Mouse (Mus musculus) embryonic facial prominence, embryonic 11.5 days (tissue): ENCODE data around the gene Mecom. TPM values are rescaled to one million over a fixed set of nuclear protein-coding genes. Genes with fewer than 3 reads are reported as not detected.
"Not testable (repeated sequence)": the region's sequence is repeated elsewhere in the genome, so short reads cannot be mapped to it uniquely, and the experiment has no call there.

Experiments
- ATAC-seq: fragments of 200-750 bp; cut with Nextera tagmentation; replicated peaks from 2 replicates; pipeline ENCODE4 v1.8.0; 2017; ENCODE audit warnings: low read depth; ENCODE audit not compliant: insufficient number of reproducible peaks, low FRiP score, low TSS enrichment
- DNase-seq: peaks from one replicate; pipeline ENCODE4 v3.0.0-alpha.2; 2015; ENCODE audit warnings: low spot score
- H3K27ac ChIP-seq: fragments of 300-500 bp; sonication (generic); replicated peaks from 2 replicates; pipeline ENCODE4 v1.5.1; 2014; ENCODE audit warnings: mild to moderate bottlenecking, low read depth, low read length, control low read depth
- H3K27me3 ChIP-seq: fragments of 300-500 bp; sonication (generic); 2 replicates; pipeline ENCODE4 v1.6.1; 2014; ENCODE audit warnings: mild to moderate bottlenecking, low read length, moderate library complexity, mixed read lengths; ENCODE audit not compliant: control insufficient read depth, insufficient read depth
- H3K36me3 ChIP-seq: fragments of 300-500 bp; sonication (generic); replicated peaks from 2 replicates; pipeline ENCODE4 v1.6.1; 2014; ENCODE audit warnings: low read depth, mild to moderate bottlenecking, low read length, moderate library complexity, mixed read lengths; ENCODE audit not compliant: control insufficient read depth, insufficient read depth
- H3K4me1 ChIP-seq: fragments of 300-500 bp; sonication (generic); 2 replicates; pipeline ENCODE4 v1.6.1; 2014; ENCODE audit warnings: low read length, mixed read lengths; ENCODE audit not compliant: control insufficient read depth, insufficient read depth
- H3K4me2 ChIP-seq: fragments of 300-500 bp; sonication (generic); 2 replicates; pipeline ENCODE4 v1.6.1; 2014; ENCODE audit warnings: low read depth, mild to moderate bottlenecking, control low read depth, low read length, moderate library complexity
- H3K4me3 ChIP-seq: fragments of 300-500 bp; sonication (generic); 2 replicates; pipeline ENCODE4 v1.5.1; 2014; ENCODE audit warnings: low read depth, low read length, control low read depth
- H3K9ac ChIP-seq: fragments of 300-500 bp; sonication (generic); replicated peaks from 2 replicates; pipeline ENCODE4 v1.6.1; 2014; ENCODE audit warnings: mild to moderate bottlenecking, control low read depth, low read length
- H3K9me3 ChIP-seq: fragments of 300-500 bp; sonication (generic); replicated peaks from 2 replicates; pipeline ENCODE4 v1.6.1; 2016; ENCODE audit warnings: mild to moderate bottlenecking, low read length, inconsistent platforms, mixed read lengths; ENCODE audit not compliant: control insufficient read depth
- WGBS: fragments of 180-500 bp; shearing (Covaris S2); extraction: QIAGEN DNeasy Blood & Tissue Kit; methylation state at CpG from one replicate; pipeline ENCODE4 v1.1.7; 2014; 5-methylcytosine and 5-hydroxymethylcytosine counted together
- polyA plus RNA-seq: library from polyadenylated mRNA; unstranded; fragments of >200 nt; fragmentation: Nextera tagmentation; extraction: Ambion mirVana; gene quantifications from 2 replicates; pipeline ENCODE4 v1.2.1, GENCODE M21; 2014

Gene Mecom
- polyA plus RNA-seq, 1 experiment from 2014 or later = 48.4 TPM

- DNase-seq (no peak), ATAC-seq (no peak)
- Histone ChIP-seq H3K9me3 (no peaks in the 10 kb centered on the region), H3K27ac (no peak overlapping the region), H3K4me3 (no peak overlapping the region), H3K9ac (no peak overlapping the region), H3K4me1 (no peaks in the 10 kb centered on the region), H3K4me2 (no peak overlapping the region), H3K27me3 (no peaks in the 10 kb centered on the region), H3K36me3 (no peaks in the 10 kb centered on the region)
- WGBS = 92% methylated on average over 5 of the region's 5 CpGs
These were observed 310.3 kb downstream of the Mecom start for GRCm38 (mm10) chr3:30237493-30237892.

GRCm38 (mm10) chr3:30234018-30234417, 313.8 kb downstream of the Mecom start:
- ATAC-seq = no peak

GRCm38 (mm10) chr3:30227964-30228670, 319.7 kb downstream of the Mecom start:
- ATAC-seq (no peak), DNase-seq (peak; percentile 43)
- Histone ChIP-seq H3K36me3 (no peaks in the 10 kb centered on the region), H3K27ac (no peak overlapping the region), H3K4me3 (no peak overlapping the region), H3K27me3 (no peaks in the 10 kb centered on the region), H3K4me2 (no peak overlapping the region), H3K9me3 (no peaks in the 10 kb centered on the region), H3K4me1 (no peaks in the 10 kb centered on the region), H3K9ac (no peak overlapping the region)
- WGBS = 23% methylated on average over 12 of the region's 12 CpGs

More at GRCm38 (mm10) chr3:30234018-30234417, 313.8 kb downstream of the Mecom start:
- no peaks in the 10 kb centered on the region for H3K36me3 ChIP-seq
- H3K4me3 ChIP-seq = no peak overlapping the region
- no peak overlapping the region for H3K27ac ChIP-seq
- no peak overlapping the region for H3K4me2 ChIP-seq
- no peak for DNase-seq
- H3K27me3 ChIP-seq = no peaks in the 10 kb centered on the region
- H3K4me1 ChIP-seq = no peaks in the 10 kb centered on the region
- no peaks in the 10 kb centered on the region for H3K9me3 ChIP-seq
- WGBS = 94% methylated on average over 1 of the region's 1 CpGs
- H3K9ac ChIP-seq = no peak overlapping the region

GRCm38 (mm10) chr3:30226928-30227370, 320.9 kb downstream of the Mecom start:
- peak; percentile 91 for ATAC-seq
- Histone ChIP-seq H3K27ac (no peak overlapping the region), H3K27me3 (no peaks in the 10 kb centered on the region)

GRCm38 (mm10) chr3:30225200-30225599, 322.6 kb downstream of the Mecom start:
- not testable (repeated sequence) for H3K4me1 ChIP-seq, H3K4me2 ChIP-seq, H3K27ac ChIP-seq, H3K27me3 ChIP-seq, H3K36me3 ChIP-seq, DNase-seq, H3K9ac ChIP-seq, H3K4me3 ChIP-seq, H3K9me3 ChIP-seq, ATAC-seq
- WGBS = 70% methylated on average over 6 of the region's 6 CpGs

More at GRCm38 (mm10) chr3:30226928-30227370, 320.9 kb downstream of the Mecom start:
- no peaks in the 10 kb centered on the region for H3K36me3 ChIP-seq
- H3K4me2 ChIP-seq = no peak overlapping the region
- 17% methylated on average over 12 of the region's 13 CpGs for WGBS
- H3K4me1 ChIP-seq = no peaks in the 10 kb centered on the region
- no peak overlapping the region for H3K4me3 ChIP-seq
- peak; percentile 75 for DNase-seq
- no peak overlapping the region for H3K9ac ChIP-seq
- H3K9me3 ChIP-seq = no peaks in the 10 kb centered on the region

- Histone ChIP-seq H3K36me3 (no peaks in the 10 kb centered on the region), H3K27me3 (no peaks in the 10 kb centered on the region), H3K9me3 (no peaks in the 10 kb centered on the region), H3K27ac (no peak overlapping the region; the same call in 1 of the 2 replicates), H3K4me2 (no peak overlapping the region), H3K4me3 (no peak overlapping the region), H3K9ac (no peak overlapping the region), H3K4me1 (peaks cover 2% of the 10 kb centered on the region; the same call in 1 of the 2 replicates)
- ATAC-seq = peak; percentile 70; the same call in 1 of the 2 replicates
- peak; percentile 54 for DNase-seq
- WGBS = 35% methylated on average over 19 of the region's 19 CpGs
These were observed 327.0 kb downstream of the Mecom start for GRCm38 (mm10) chr3:30220701-30221412.

- H3K27ac ChIP-seq = no peak overlapping the region
- H3K27me3 ChIP-seq = no peaks in the 10 kb centered on the region
- peaks cover 2% of the 10 kb centered on the region; the same call in 1 of the 2 replicates for H3K4me1 ChIP-seq
- H3K36me3 ChIP-seq = no peaks in the 10 kb centered on the region
- no peak overlapping the region for H3K4me3 ChIP-seq
- 33% methylated on average over 8 of the region's 8 CpGs for WGBS
- no peaks in the 10 kb centered on the region for H3K9me3 ChIP-seq
- no peak for ATAC-seq
- H3K9ac ChIP-seq = no peak overlapping the region
- peak overlapping the region; percentile 28 for H3K4me2 ChIP-seq
- DNase-seq = no peak
These were observed 327.9 kb downstream of the Mecom start for GRCm38 (mm10) chr3:30219891-30220290.
